Mouse (Mus musculus): ENCODE measurements around the gene Tmem196. TPM values are rescaled to one million over a fixed set of nuclear protein-coding genes. Genes with fewer than 3 reads are reported as not detected.
"Not testable (repeated sequence)": the region's sequence is repeated elsewhere in the genome, so short reads cannot be mapped to it uniquely, and the experiment has no call there.

The Tmem196 gene
- 1.1 and 1.4 TPM in 2 replicates for polyA plus RNA-seq (2015; fragmentation: Nextera tagmentation; extraction: Ambion mirVana)

GRCm38 (mm10) chr12:119945589-119946310 is at the start of gene Tmem196:
Gene Tmem196, plus strand, starts transcription at chr12:119945822.
- H3K4me3 ChIP-seq = peak within 1 kb of the TSS; percentile 46
- peaks cover 26% of the 10 kb centered on the region for H3K27me3 ChIP-seq
- H3K4me1 ChIP-seq = no peaks in the 10 kb centered on the region
- 4% methylated on average over 25 of the region's 25 CpGs for WGBS
- peak within 1 kb of the TSS; percentile 69 for H3K4me2 ChIP-seq (replicated peaks)
- H3K36me3 ChIP-seq = no peaks in the 10 kb centered on the region
- H3K9me3 ChIP-seq = no peaks in the 10 kb centered on the region
- H3K27ac ChIP-seq = no peak within 1 kb of the TSS
- H3K9ac ChIP-seq = peak within 1 kb of the TSS; percentile 65
- ATAC-seq (ENCODE audit: low FRiP score, low read depth) = peak; percentile 72; the same call in 1 of the 2 replicates

GRCm38 (mm10) chr12:119946311-119946692 is 680 bp downstream of the Tmem196 start:
- Histone ChIP-seq H3K36me3 (no peaks in the 10 kb centered on the region), H3K9me3 (no peaks in the 10 kb centered on the region), H3K27me3 (peaks cover 26% of the 10 kb centered on the region), H3K4me3 (peak overlapping the region; percentile 46), H3K9ac (peak overlapping the region; percentile 65), H3K27ac (no peak overlapping the region), H3K4me1 (no peaks in the 10 kb centered on the region), H3K4me2 (replicated peaks) (peak overlapping the region; percentile 69)
- ATAC-seq (ENCODE audit: low FRiP score, low read depth) = peak; percentile 48; the same call in 1 of the 2 replicates
- 4% methylated on average over 14 of the region's 14 CpGs for WGBS

- Histone ChIP-seq H3K27me3 (no peaks in the 10 kb centered on the region), H3K4me1 (0 out of 2 replicates have a peak, but pooled peaks cover 2% of the 10 kb centered on the region), H3K27ac (no peak overlapping the region), H3K9ac (no peak overlapping the region), H3K36me3 (no peaks in the 10 kb centered on the region), H3K4me3 (no peak overlapping the region), H3K4me2 (replicated peaks) (no peak overlapping the region), H3K9me3 (no peaks in the 10 kb centered on the region)
- WGBS = 86% methylated on average over 3 of the region's 3 CpGs
- ATAC-seq (ENCODE audit: low FRiP score, low read depth) = no peak
Observed at GRCm38 (mm10) chr12:119957041-119957440, 11.4 kb downstream of the Tmem196 start.

GRCm38 (mm10) chr12:119960730-119961129 is 15.1 kb downstream of the Tmem196 start:
- Histone ChIP-seq H3K27ac (no peak overlapping the region), H3K4me1 (0 out of 2 replicates have a peak, but pooled peaks cover 2% of the 10 kb centered on the region), H3K9me3 (no peaks in the 10 kb centered on the region), H3K4me3 (no peak overlapping the region), H3K36me3 (no peaks in the 10 kb centered on the region), H3K9ac (no peak overlapping the region), H3K27me3 (no peaks in the 10 kb centered on the region), H3K4me2 (replicated peaks) (no peak overlapping the region)
- ATAC-seq (ENCODE audit: low FRiP score, low read depth) = no peak
- 31% methylated on average over 1 of the region's 1 CpGs for WGBS

GRCm38 (mm10) chr12:119965373-119965772 is 19.8 kb downstream of the Tmem196 start:
- Histone ChIP-seq H3K27me3 (no peaks in the 10 kb centered on the region), H3K27ac (no peak overlapping the region), H3K36me3 (no peaks in the 10 kb centered on the region), H3K4me2 (replicated peaks) (no peak overlapping the region), H3K9me3 (no peaks in the 10 kb centered on the region), H3K4me3 (no peak overlapping the region), H3K4me1 (0 out of 2 replicates have a peak, but pooled peaks cover 2% of the 10 kb centered on the region), H3K9ac (no peak overlapping the region)
- ATAC-seq (ENCODE audit: low FRiP score, low read depth) = no peak

- Histone ChIP-seq H3K27me3 (no peaks in the 10 kb centered on the region), H3K4me3 (no peak overlapping the region), H3K27ac (no peak overlapping the region), H3K4me1 (no peaks in the 10 kb centered on the region), H3K9ac (no peak overlapping the region), H3K4me2 (replicated peaks) (no peak overlapping the region), H3K9me3 (no peaks in the 10 kb centered on the region), H3K36me3 (no peaks in the 10 kb centered on the region)
- no peak for ATAC-seq (ENCODE audit: low FRiP score, low read depth)
Observed at GRCm38 (mm10) chr12:119970068-119970467, 24.4 kb downstream of the Tmem196 start.

- no peak for ATAC-seq (ENCODE audit: low FRiP score, low read depth)
Observed at GRCm38 (mm10) chr12:119981731-119982130, 36.1 kb downstream of the Tmem196 start.

GRCm38 (mm10) chr12:119998267-119998666 is 52.6 kb downstream of the Tmem196 start:
- no peak overlapping the region for H3K9ac ChIP-seq
- WGBS = 83% methylated on average over 1 of the region's 1 CpGs
- H3K9me3 ChIP-seq = no peaks in the 10 kb centered on the region
- no peaks in the 10 kb centered on the region for H3K27me3 ChIP-seq
- ATAC-seq (ENCODE audit: low FRiP score, low read depth) = no peak
- H3K27ac ChIP-seq = no peak overlapping the region
- H3K4me1 ChIP-seq = no peaks in the 10 kb centered on the region
- H3K4me3 ChIP-seq = no peak overlapping the region
- H3K36me3 ChIP-seq = no peaks in the 10 kb centered on the region
- H3K4me2 ChIP-seq (replicated peaks) = no peak overlapping the region

More at GRCm38 (mm10) chr12:119981731-119982130, 36.1 kb downstream of the Tmem196 start:
- Histone ChIP-seq H3K27ac (no peak overlapping the region), H3K27me3 (no peaks in the 10 kb centered on the region), H3K36me3 (no peaks in the 10 kb centered on the region), H3K9ac (no peak overlapping the region), H3K4me3 (no peak overlapping the region), H3K4me2 (replicated peaks) (no peak overlapping the region), H3K4me1 (no peaks in the 10 kb centered on the region), H3K9me3 (no peaks in the 10 kb centered on the region)
- 0% methylated on average over 2 of the region's 2 CpGs for WGBS

GRCm38 (mm10) chr12:120004280-120004679 is 58.7 kb downstream of the Tmem196 start:
- Histone ChIP-seq H3K36me3 (no peaks in the 10 kb centered on the region), H3K9me3 (no peaks in the 10 kb centered on the region), H3K27ac (no peak overlapping the region), H3K4me2 (replicated peaks) (no peak overlapping the region), H3K27me3 (no peaks in the 10 kb centered on the region), H3K4me1 (no peaks in the 10 kb centered on the region), H3K4me3 (no peak overlapping the region), H3K9ac (no peak overlapping the region)
- ATAC-seq (ENCODE audit: low FRiP score, low read depth) = no peak

- Histone ChIP-seq H3K9ac (no peak overlapping the region), H3K9me3 (no peaks in the 10 kb centered on the region), H3K27me3 (0 out of 2 replicates have a peak, but pooled peaks cover 4% of the 10 kb centered on the region), H3K4me3 (no peak overlapping the region), H3K36me3 (no peaks in the 10 kb centered on the region), H3K4me2 (replicated peaks) (no peak overlapping the region), H3K4me1 (no peaks in the 10 kb centered on the region), H3K27ac (no peak overlapping the region)
- WGBS = 77% methylated on average over 4 of the region's 4 CpGs
- ATAC-seq (ENCODE audit: low FRiP score, low read depth) = no peak
Observed at GRCm38 (mm10) chr12:120014768-120015167, 69.1 kb downstream of the Tmem196 start.

GRCm38 (mm10) chr12:120015201-120015600 is 69.6 kb downstream of the Tmem196 start:
- WGBS = 76% methylated on average over 1 of the region's 1 CpGs
- no peaks in the 10 kb centered on the region for H3K4me1 ChIP-seq

GRCm38 (mm10) chr12:120028089-120028959 is 82.7 kb downstream of the Tmem196 start:
- not testable (repeated sequence) for H3K27me3 ChIP-seq; H3K4me1 ChIP-seq; H3K4me2 ChIP-seq (replicated peaks); H3K9me3 ChIP-seq; H3K36me3 ChIP-seq; H3K9ac ChIP-seq; H3K27ac ChIP-seq; ATAC-seq (ENCODE audit: low FRiP score, low read depth); H3K4me3 ChIP-seq
- 84% methylated on average over 15 of the region's 15 CpGs for WGBS

More at GRCm38 (mm10) chr12:120015201-120015600, 69.6 kb downstream of the Tmem196 start:
- Histone ChIP-seq H3K27me3 (0 out of 2 replicates have a peak, but pooled peaks cover 4% of the 10 kb centered on the region), H3K27ac (no peak overlapping the region), H3K36me3 (no peaks in the 10 kb centered on the region), H3K9ac (no peak overlapping the region), H3K4me2 (replicated peaks) (no peak overlapping the region), H3K4me3 (no peak overlapping the region), H3K9me3 (no peaks in the 10 kb centered on the region)
- ATAC-seq (ENCODE audit: low FRiP score, low read depth) = no peak

Measured in limb, embryonic 13.5 days (tissue).